In genomic region chr9:112124184-112124583, GRCm38 (mm10) we compare ENCODE assay signal across 13 mouse cellular contexts.
"Had no signal": no experiment of that assay in that cellular context is flagged by ENCODE, and none has a peak within 500 bp of the region (broad histone marks: within the 10 kb centered on the region; RNA-seq: fewer than 3 reads in every experiment).

No protein-coding gene starts in this region.

- H3K4me1 ChIP-seq: liver, embryonic 13.5 days; stomach, embryonic 15.5 days had no signal

- H3K27ac ChIP-seq: kidney, postnatal 0 days; limb, embryonic 12.5 days; liver, embryonic 13.5 days; stomach, embryonic 15.5 days had no signal

- H3K9ac ChIP-seq: limb, embryonic 12.5 days; liver, embryonic 13.5 days; liver, postnatal 0 days; midbrain, embryonic 12.5 days; stomach, embryonic 15.5 days had no signal

- H3K4me2 ChIP-seq: limb, embryonic 12.5 days; liver, embryonic 13.5 days; midbrain, embryonic 12.5 days; stomach, embryonic 15.5 days had no signal

- ATAC-seq: liver, postnatal 0 days; midbrain, embryonic 16.5 days had no signal

- H3K9me3 ChIP-seq: limb, embryonic 12.5 days; liver, embryonic 13.5 days; midbrain, embryonic 12.5 days; stomach, embryonic 15.5 days had no signal

- DNase-seq: kidney, adult 9 months; liver; liver, embryonic 13.5 days; liver, postnatal 0 days; right cerebral cortex, postnatal 4 days; thymus, adult 2 months; thymus, postnatal 25 days had no signal

- H3K36me3 ChIP-seq: limb, embryonic 12.5 days; liver, embryonic 13.5 days; midbrain, embryonic 12.5 days; stomach, embryonic 15.5 days had no signal

- H3K4me3 ChIP-seq: left cerebral cortex, adult 2 months; limb, embryonic 12.5 days; liver, embryonic 13.5 days; midbrain, embryonic 12.5 days; stomach, embryonic 15.5 days had no signal

- H3K27me3 ChIP-seq: stomach, embryonic 15.5 days had no signal
